Mouse (Mus musculus) lung, postnatal 36 days (tissue): Measurements from ENCODE around the gene Mob3a.

Source experiments
- DNase-seq: peaks from one replicate; pipeline ENCODE4 v3.0.0; 2022; ENCODE audit warnings: mixed read lengths

Mob3a gene

DNA sequence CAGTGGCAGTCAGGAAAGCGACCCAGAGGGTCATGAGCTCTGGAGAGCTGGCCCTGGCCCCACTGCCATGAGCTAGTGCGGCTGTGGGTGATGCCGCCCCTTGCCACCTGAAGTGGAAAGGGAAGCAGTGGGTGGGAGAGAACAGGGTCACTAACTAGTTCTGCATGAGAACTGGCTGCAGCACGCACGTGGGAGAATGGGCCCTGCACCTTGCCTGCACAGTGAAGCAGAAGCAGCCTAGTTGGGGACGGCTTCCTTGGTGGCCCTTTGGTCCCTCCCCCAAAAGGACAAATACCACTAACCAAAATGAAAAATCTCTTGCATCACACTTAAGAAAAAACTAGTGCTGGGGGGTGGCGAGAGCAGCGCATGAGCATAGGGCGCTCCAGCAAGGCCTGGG is 3.2 kb downstream of the Mob3a start:
- DNase-seq: no peak

- DNase-seq: no peak
Observed at GRCm38 (mm10) chr10:80697812-80698211, 4.0 kb downstream of the Mob3a start.

GRCm38 (mm10) chr10:80697393-80697787 is 4.4 kb downstream of the Mob3a start:
- no peak for DNase-seq

DNA sequence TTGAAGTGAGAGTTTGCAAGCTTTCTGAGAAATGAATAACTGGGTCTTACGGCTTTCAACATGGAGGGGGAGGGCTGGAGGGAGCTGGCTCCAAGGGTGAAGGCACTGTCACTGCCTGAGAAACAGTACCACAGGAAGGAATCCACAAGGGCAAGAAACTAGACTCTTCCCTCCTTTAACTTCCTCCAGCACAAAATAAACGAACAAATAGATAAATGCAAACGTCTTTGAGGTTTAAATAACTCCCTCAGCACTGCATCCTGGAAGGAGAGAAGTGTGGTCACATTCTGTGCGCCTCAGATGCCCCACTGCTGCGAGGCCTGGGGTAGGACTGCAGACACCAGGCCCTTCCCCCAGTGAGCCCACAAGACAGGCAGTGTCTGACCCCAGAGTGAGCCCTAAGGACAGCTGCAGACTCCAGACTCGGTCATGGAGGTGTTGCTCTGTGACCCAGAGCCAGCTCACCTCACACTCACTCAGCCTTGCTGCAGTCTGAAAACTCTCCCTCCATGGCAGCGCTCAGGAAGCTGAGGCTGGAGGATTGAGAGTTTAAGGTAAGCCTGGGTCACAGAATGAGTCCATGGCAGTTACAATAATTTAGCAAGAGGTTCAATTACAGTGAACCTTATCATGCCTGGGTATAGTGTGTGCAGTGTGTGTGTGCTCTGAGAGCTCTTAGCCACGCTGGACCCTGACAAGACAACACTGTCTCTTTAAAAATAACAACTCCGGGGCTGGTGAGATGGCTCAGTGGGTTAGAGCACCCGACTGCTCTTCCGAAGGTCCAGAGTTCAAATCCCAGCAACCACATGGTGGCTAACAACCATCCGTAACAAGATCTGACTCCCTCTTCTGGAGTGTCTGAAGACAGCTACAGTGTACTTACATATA is 5.0 kb downstream of the Mob3a start:
- DNase-seq: no peak

GRCm38 (mm10) chr10:80695801-80696501 is 5.8 kb downstream of the Mob3a start:
- peak; percentile 33 for DNase-seq

GRCm38 (mm10) chr10:80695186-80695585 is 6.6 kb downstream of the Mob3a start:
- peak; percentile 89 for DNase-seq

GRCm38 (mm10) chr10:80694159-80694938 is 7.4 kb downstream of the Mob3a start:
- DNase-seq: no peak

DNA sequence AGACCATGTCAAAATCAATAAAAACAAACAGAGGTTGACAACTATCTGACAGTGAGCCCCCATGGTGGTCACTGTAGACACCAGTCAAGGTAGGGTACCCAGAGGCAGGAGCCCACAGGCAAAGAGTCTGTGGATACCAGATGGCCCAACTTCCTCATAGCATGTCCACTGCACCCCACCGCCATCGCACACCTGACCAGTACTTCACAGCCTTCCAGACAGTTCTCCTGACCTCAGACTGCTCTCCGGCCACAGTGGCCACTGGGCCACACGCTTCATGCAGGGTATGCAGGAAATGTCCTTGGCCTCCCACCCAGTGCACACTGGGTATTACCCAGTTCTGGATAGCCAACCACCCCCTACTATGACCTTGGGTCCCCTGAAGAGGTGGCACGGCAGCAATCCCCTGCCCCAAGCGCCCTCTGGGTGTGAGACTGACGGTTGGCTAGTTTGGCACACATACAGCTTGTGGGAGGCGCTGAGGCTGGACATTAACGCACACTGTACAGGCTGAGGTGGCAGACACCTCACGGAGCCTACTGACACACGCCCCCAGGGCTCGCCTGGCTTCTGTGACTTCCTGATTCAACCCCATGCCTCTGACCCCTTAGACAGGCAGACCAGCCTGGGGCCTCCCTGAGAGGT is 8.3 kb downstream of the Mob3a start:
- DNase-seq: peak; percentile 40

- DNase-seq: peak; percentile 66
Observed at GRCm38 (mm10) chr10:80692249-80693165, 9.3 kb downstream of the Mob3a start.

DNA sequence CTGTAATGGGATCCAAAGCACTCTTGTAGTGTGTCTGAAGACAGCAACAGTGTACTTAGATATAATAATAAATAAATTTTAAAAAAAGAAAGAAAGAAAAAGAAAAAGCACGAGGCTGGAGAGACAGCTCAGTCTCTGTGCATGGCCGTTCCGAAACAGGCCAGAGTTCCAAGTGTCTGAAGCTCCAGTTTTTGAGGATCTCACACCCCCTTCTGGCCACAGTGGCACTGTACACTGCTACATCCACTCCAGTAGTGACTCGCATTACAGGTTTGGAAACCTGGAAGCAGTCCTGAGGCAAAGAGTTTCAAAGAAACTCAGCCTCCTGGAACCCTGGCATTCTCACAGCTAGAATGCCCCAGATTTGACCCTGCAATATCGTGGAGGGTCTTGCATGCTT is 13.9 kb downstream of the Mob3a start:
- peak; percentile 93 for DNase-seq

DNA sequence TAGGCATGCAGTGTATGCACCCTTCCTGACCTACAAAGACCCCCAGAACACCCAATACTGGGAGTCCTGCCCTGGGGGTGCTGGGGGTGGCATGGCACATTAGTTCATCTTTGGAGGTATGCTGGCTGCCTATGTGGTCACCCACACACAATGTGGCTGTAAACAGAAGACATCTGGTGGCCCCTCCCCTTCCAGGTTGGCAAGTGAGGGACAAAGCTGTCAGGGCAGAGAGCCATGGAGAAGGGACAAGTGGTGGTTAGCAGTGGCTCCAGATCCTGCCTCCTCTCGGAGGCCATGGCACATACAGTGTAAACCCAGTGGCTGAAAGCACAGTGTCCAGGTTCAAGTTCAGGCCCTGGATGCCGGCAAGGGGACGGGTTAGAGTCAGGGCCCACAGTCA is 15.2 kb downstream of the Mob3a start:
- DNase-seq: no peak

GRCm38 (mm10) chr10:80684984-80685383 is 16.8 kb downstream of the Mob3a start:
- DNase-seq: no peak

- DNase-seq: peak; percentile 91
Observed at GRCm38 (mm10) chr10:80684214-80684613, 17.6 kb downstream of the Mob3a start.

DNA sequence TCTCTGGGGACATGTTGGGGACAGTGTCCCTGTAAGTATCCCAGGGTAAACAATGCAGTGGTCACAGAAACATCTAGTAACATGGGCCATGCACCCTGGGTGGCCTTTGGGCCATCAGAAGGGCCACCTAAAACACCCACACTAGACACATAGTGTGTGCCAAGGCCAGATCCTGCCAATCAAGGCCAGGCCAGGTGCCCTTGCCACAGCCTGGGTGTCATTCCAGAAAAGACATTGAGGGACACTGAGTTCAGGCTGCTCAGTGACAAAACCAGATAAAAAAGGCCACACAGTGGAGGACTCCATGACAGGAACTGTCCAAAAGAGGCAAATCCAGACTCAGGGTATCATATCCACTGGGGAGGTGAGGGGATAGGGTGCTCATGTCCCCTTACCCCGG is 18.1 kb downstream of the Mob3a start:
- DNase-seq: no peak

DNA sequence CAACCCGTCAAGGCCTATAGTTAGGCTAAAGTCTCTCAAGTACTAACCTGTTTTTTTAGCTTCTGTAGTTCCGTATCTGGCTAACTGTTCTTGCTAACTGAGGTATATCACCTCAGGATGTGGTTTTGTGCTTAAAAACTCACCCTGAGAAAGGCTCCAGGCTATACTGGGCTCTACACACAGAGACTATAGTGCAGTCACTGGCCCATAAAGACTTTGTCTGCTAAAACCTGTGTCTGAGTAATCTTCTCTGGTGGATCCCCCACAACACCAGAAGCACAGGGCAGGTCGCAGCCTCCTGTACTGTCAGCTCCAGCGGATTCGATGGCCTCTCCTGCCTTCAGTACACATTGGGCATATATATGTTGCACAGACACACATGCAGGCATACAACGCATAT is 19.8 kb downstream of the Mob3a start:
- no peak for DNase-seq

DNA sequence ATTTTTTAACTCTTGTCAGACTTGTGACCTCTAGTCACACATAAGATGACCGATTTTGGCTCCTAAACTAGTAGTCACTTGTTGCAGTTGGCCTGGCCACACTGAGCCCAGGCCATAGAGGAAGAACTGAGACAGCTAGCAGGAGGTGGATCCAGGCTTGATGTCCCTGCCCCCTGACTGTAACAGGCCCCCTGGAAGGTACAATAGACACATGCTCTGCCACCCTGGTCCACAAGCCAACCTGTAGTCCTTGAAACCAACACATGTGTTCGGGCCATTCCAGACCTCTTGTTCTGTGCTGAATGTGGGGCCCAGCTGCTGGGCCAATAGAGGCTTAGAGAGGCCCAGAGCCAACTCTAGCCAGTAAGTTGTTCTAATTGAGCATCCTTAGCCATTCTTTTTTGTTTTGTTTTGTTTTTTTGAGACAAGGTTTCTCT is 21.5 kb downstream of the Mob3a start:
- DNase-seq: no peak

- DNase-seq: no peak
Observed at GRCm38 (mm10) chr10:80679556-80680259, 22.1 kb downstream of the Mob3a start.

DNA sequence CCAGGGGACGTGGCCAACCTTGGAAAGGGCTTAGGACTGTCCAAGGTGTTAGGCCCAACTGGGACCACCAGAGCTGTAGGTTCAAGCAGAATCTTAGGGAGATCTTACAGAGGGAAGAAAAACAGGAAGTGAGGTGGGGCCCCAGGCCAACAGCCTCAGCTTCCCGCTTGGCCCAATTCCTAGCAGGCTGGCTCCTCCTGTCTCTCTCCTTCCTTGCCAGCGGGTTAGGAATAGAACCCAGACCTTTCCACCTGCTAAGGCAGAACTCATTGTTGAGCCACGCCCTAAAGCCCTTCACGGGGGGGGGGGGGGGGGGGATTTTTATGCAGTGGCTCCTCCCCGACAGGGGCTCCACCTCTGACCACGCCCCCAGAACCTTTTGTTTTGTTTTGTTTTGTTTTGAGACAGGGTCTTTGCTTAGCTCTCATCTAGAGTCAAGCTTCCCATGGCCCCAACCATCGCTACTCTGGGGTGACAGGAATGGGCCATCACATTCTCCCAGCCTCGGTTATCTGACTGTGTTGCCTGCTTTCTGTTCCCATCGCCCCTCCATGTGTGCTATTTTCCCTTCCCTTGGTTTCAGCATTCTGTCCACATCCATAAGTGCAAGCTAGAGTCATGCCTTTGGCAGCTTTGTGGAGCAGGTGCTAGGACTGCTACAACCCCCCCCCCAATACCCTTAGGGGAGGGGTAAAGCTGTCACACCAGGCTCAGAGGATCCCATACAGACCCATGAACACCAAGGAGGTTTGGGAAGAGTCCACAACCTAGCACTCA is 23.0 kb downstream of the Mob3a start:
- peak; percentile 77 for DNase-seq

- peak; percentile 98 for DNase-seq
Observed at GRCm38 (mm10) chr10:80677942-80678436, 23.8 kb downstream of the Mob3a start, which contains the start of gene Mknk2. Gene Mknk2 (minus strand): TSS chr10:80678112.
